Mouse (Mus musculus) cerebellum, adult 2 months (tissue): Measurements from ENCODE around the gene Tvp23a.

Experiments used
- CTCF ChIP-seq: fragments of 200-500 bp; IDR thresholded peaks from 2 replicates; pipeline ENCODE4 v1.5.1; 2011; ENCODE audit warnings: low read depth, mild to moderate bottlenecking, control low read depth, low read length, moderate library complexity, borderline replicate concordance; ENCODE audit not compliant: insufficient read depth
- POLR2A ChIP-seq: fragments of 200-500 bp; IDR thresholded peaks from 2 replicates; pipeline ENCODE4 v1.6.1; 2011; ENCODE audit warnings: low read length, control low read depth, borderline replicate concordance; ENCODE audit not compliant: insufficient read depth

- no peak for TF ChIP-seq CTCF
- TF ChIP-seq POLR2A, result no peak
These were observed 13.8 kb downstream of the Tvp23a start for GRCm38 (mm10) chr16:10433344-10433743.
